In genomic region chr9:66218917-66219725, GRCm38 (mm10) we compare ENCODE assay signal across 11 mouse cellular contexts.
DNase-seq lines count a peak whose midpoint lies in the region; ATAC-seq and TF ChIP-seq lines count a peak whose summit lies in the region.
"Had no signal": no experiment of that assay in that cellular context is flagged by ENCODE, and none has a peak within 500 bp of the region (broad histone marks: within the 10 kb centered on the region; RNA-seq: fewer than 3 reads in every experiment).

No protein-coding gene starts in this region.

- no peaks in the 10 kb centered on the region for H3K9me3 ChIP-seq in hindbrain, postnatal 0 days (ENCODE audit: low read length)
- no peaks in the 10 kb centered on the region for H3K9me3 ChIP-seq in hindbrain, embryonic 13.5 days
- no peaks in the 10 kb centered on the region for H3K9me3 ChIP-seq in kidney, embryonic 14.5 days (ENCODE audit: control insufficient read depth, low read length)
- H3K9me3 ChIP-seq in hindbrain, embryonic 16.5 days (ENCODE audit: control insufficient read depth, low read length): no peaks in the 10 kb centered on the region
- H3K9me3 ChIP-seq: limb, embryonic 13.5 days; neural tube, embryonic 15.5 days had no signal

- H3K9ac ChIP-seq in hindbrain, postnatal 0 days (replicated peaks; ENCODE audit: low read length): no peak overlapping the region
- H3K9ac ChIP-seq in hindbrain, embryonic 13.5 days: no peak overlapping the region
- no peak overlapping the region for H3K9ac ChIP-seq in kidney, embryonic 14.5 days (ENCODE audit: low read depth, low read length)
- H3K9ac ChIP-seq in hindbrain, embryonic 16.5 days (ENCODE audit: low read depth, low read length): no peak overlapping the region
- H3K9ac ChIP-seq: limb, embryonic 13.5 days; neural tube, embryonic 15.5 days had no signal

- no peak overlapping the region for H3K4me3 ChIP-seq in hindbrain, postnatal 0 days (ENCODE audit: low read length)
- H3K4me3 ChIP-seq in hindbrain, embryonic 13.5 days: no peak overlapping the region
- no peak overlapping the region for H3K4me3 ChIP-seq in myocyte
- no peak overlapping the region for H3K4me3 ChIP-seq in kidney, embryonic 14.5 days (ENCODE audit: low read length)
- H3K4me3 ChIP-seq in hindbrain, embryonic 16.5 days (ENCODE audit: low read length): no peak overlapping the region
- H3K4me3 ChIP-seq: limb, embryonic 13.5 days; neural tube, embryonic 15.5 days had no signal

- H3K27ac ChIP-seq in hindbrain, postnatal 0 days: no peak overlapping the region
- H3K27ac ChIP-seq in hindbrain, embryonic 13.5 days: no peak overlapping the region
- H3K27ac ChIP-seq in kidney, embryonic 14.5 days (ENCODE audit: low read depth, low read length): no peak overlapping the region
- no peak overlapping the region for H3K27ac ChIP-seq in hindbrain, embryonic 16.5 days (ENCODE audit: low read depth, low read length)
- H3K27ac ChIP-seq: limb, embryonic 13.5 days; neural tube, embryonic 15.5 days had no signal

- peak; percentile 49 for DNase-seq in hindbrain, postnatal 0 days (ENCODE audit: low spot score)
- peak; percentile 72 to 81 for DNase-seq in cerebellum, postnatal 14 days
- peak; percentile 49 to 56 for DNase-seq in heart, postnatal 36 days
- DNase-seq in thymus, postnatal 14 days: no peak
- DNase-seq: thymus, postnatal 25 days had no signal

- TF ChIP-seq CTCF in hindbrain, postnatal 0 days (IDR thresholded peaks at IDR 0.05; ENCODE audit: low read depth): no peak

- no peak overlapping the region for H3ac ChIP-seq in myocyte (ENCODE audit: control insufficient read depth, insufficient read length)

- no peak overlapping the region for H3K4me2 ChIP-seq in hindbrain, postnatal 0 days (ENCODE audit: low read depth, low read length)
- no peak overlapping the region for H3K4me2 ChIP-seq in hindbrain, embryonic 13.5 days
- peak overlapping the region; percentile 7 for H3K4me2 ChIP-seq in myocyte (ENCODE audit: low read depth)
- H3K4me2 ChIP-seq in kidney, embryonic 14.5 days (replicated peaks; ENCODE audit: low read depth, low read length): no peak overlapping the region
- no peak overlapping the region for H3K4me2 ChIP-seq in hindbrain, embryonic 16.5 days (ENCODE audit: low read length)
- H3K4me2 ChIP-seq: limb, embryonic 13.5 days; neural tube, embryonic 15.5 days had no signal

- WGBS in hindbrain, postnatal 0 days: 39% methylated on average over 10 of the region's 10 CpGs
- WGBS in hindbrain, embryonic 13.5 days: 74% methylated on average over 10 of the region's 10 CpGs
- WGBS in kidney, embryonic 14.5 days: 64% methylated on average over 10 of the region's 10 CpGs
- 62% methylated on average over 10 of the region's 10 CpGs for WGBS in hindbrain, embryonic 16.5 days

- TF ChIP-seq POLR2A in myocyte (IDR thresholded peaks at IDR 0.05; ENCODE audit: insufficient read length, low read depth): no peak

- H3K27me3 ChIP-seq in hindbrain, postnatal 0 days (ENCODE audit: insufficient read depth, low read length): no peaks in the 10 kb centered on the region
- H3K27me3 ChIP-seq in hindbrain, embryonic 13.5 days: no peaks in the 10 kb centered on the region
- H3K27me3 ChIP-seq in myocyte (ENCODE audit: control insufficient read depth, insufficient read depth, insufficient read length): no peaks in the 10 kb centered on the region
- no peaks in the 10 kb centered on the region for H3K27me3 ChIP-seq in kidney, embryonic 14.5 days (ENCODE audit: control insufficient read depth, insufficient read depth, low read length)
- H3K27me3 ChIP-seq in hindbrain, embryonic 16.5 days (replicated peaks; ENCODE audit: control insufficient read depth, insufficient read depth, low read length): no peaks in the 10 kb centered on the region
- H3K27me3 ChIP-seq: limb, embryonic 13.5 days; neural tube, embryonic 15.5 days had no signal

- intact Hi-C loops in heart, postnatal 36 days (cut with DNase I): no loop called here

- peaks cover 3% of the 10 kb centered on the region for H3K79me2 ChIP-seq in myocyte (ENCODE audit: control insufficient read depth, insufficient read depth)

- H3K4me1 ChIP-seq in hindbrain, postnatal 0 days (ENCODE audit: insufficient read depth, low read length): no peaks in the 10 kb centered on the region
- 0 out of 2 replicates have a peak, but pooled peaks cover 2% of the 10 kb centered on the region for H3K4me1 ChIP-seq in hindbrain, embryonic 13.5 days (replicated peaks)
- H3K4me1 ChIP-seq in kidney, embryonic 14.5 days (ENCODE audit: control insufficient read depth, insufficient read depth, low read length): no peaks in the 10 kb centered on the region
- no peaks in the 10 kb centered on the region; the same call in 1 of the 2 replicates for H3K4me1 ChIP-seq in hindbrain, embryonic 16.5 days (ENCODE audit: control insufficient read depth, insufficient read depth, low read depth, low read length)
- H3K4me1 ChIP-seq: neural tube, embryonic 15.5 days had no signal

- no peak for ATAC-seq in hindbrain, postnatal 0 days
- no peak for ATAC-seq in hindbrain, embryonic 13.5 days (ENCODE audit: low FRiP score)
- ATAC-seq in kidney, embryonic 14.5 days (ENCODE audit: low FRiP score, low TSS enrichment): no peak
- no peak for ATAC-seq in hindbrain, embryonic 16.5 days

- no peaks in the 10 kb centered on the region for H3K36me3 ChIP-seq in hindbrain, postnatal 0 days (ENCODE audit: insufficient read depth, low read length)
- H3K36me3 ChIP-seq in hindbrain, embryonic 13.5 days: no peaks in the 10 kb centered on the region
- H3K36me3 ChIP-seq in myocyte (ENCODE audit: control insufficient read depth, insufficient read depth): no peaks in the 10 kb centered on the region
- no peaks in the 10 kb centered on the region for H3K36me3 ChIP-seq in kidney, embryonic 14.5 days (ENCODE audit: control insufficient read depth, insufficient read depth, low read length)
- no peaks in the 10 kb centered on the region for H3K36me3 ChIP-seq in hindbrain, embryonic 16.5 days (ENCODE audit: control insufficient read depth, insufficient read depth, low read length)
- H3K36me3 ChIP-seq: limb, embryonic 13.5 days; neural tube, embryonic 15.5 days had no signal

TF ChIP-seq in myocyte, 11 proteins besides CTCF, POLR2A, EP300 and RAD21:
- TF ChIP-seq USF1 (IDR thresholded peaks at IDR 0.05; ENCODE audit: low read depth) (no peak), E2F4 (IDR thresholded peaks at IDR 0.05; ENCODE audit: insufficient read depth) (no peak), MYOG (IDR thresholded peaks at IDR 0.05; ENCODE audit: control insufficient read depth in 1 of 3, insufficient read depth in 1 of 3, insufficient read length in 2 of 3, low read depth in 2 of 3) (peak in 1 of 3 experiments; percentile 36), SRF (IDR thresholded peaks at IDR 0.05; ENCODE audit: control insufficient read depth, insufficient read length, low read depth) (no peak), TCF12 (IDR thresholded peaks at IDR 0.05; ENCODE audit: insufficient read depth, poor library complexity, severe bottlenecking) (no peak), POLR2AphosphoS2 (IDR thresholded peaks at IDR 0.05; ENCODE audit: insufficient read length, low read depth) (no peak), MYOD1 (IDR thresholded peaks at IDR 0.05; ENCODE audit: control insufficient read depth in 1 of 3, insufficient read length in 2 of 3, low read depth in 2 of 3) (peak in 1 of 3 experiments; percentile 52), MAX (IDR thresholded peaks at IDR 0.05; ENCODE audit: low read depth) (no peak), REST (IDR thresholded peaks at IDR 0.05; ENCODE audit: insufficient read depth, insufficient read length) (no peak), TCF3 (IDR thresholded peaks at IDR 0.05; ENCODE audit: insufficient read length, low read depth) (no peak), CEBPB (IDR thresholded peaks at IDR 0.05; ENCODE audit: insufficient read depth, poor library complexity, severe bottlenecking) (no peak)
